Mouse (Mus musculus) neural tube, embryonic 14.5 days (tissue): ENCODE results near the gene Kcnb1. TPM values are rescaled to one million over a fixed set of nuclear protein-coding genes. Genes with fewer than 3 reads are reported as not detected.

Experiments used
- ATAC-seq: fragments of 200-750 bp; cut with Nextera tagmentation; 2 replicates; pipeline ENCODE4 v1.8.0; 2017; ENCODE audit warnings: low read depth, mild to moderate bottlenecking, moderate TSS enrichment, moderate library complexity
- H3K27ac ChIP-seq: fragments of 300-500 bp; sonication (generic); 2 replicates; pipeline ENCODE4 v1.5.1; 2014; ENCODE audit warnings: low read depth, mild to moderate bottlenecking, control low read depth, low read length, moderate library complexity, mixed read lengths
- H3K27me3 ChIP-seq: fragments of 300-500 bp; sonication (generic); 2 replicates; pipeline ENCODE4 v1.6.1; 2014; ENCODE audit warnings: low read length; ENCODE audit not compliant: control insufficient read depth, insufficient read depth
- H3K36me3 ChIP-seq: fragments of 300-500 bp; sonication (generic); 2 replicates; pipeline ENCODE4 v1.6.1; 2014; ENCODE audit warnings: low read length, mixed read lengths; ENCODE audit not compliant: control insufficient read depth, insufficient read depth
- H3K4me1 ChIP-seq: fragments of 300-500 bp; sonication (generic); 2 replicates; pipeline ENCODE4 v1.6.1; 2014; ENCODE audit warnings: low read length; ENCODE audit not compliant: control insufficient read depth, insufficient read depth
- H3K4me2 ChIP-seq: fragments of 300-500 bp; sonication (generic); 2 replicates; pipeline ENCODE4 v1.6.1; 2014; ENCODE audit warnings: mild to moderate bottlenecking, low read depth, low read length, control low read depth
- H3K4me3 ChIP-seq: fragments of 300-500 bp; sonication (generic); 2 replicates; pipeline ENCODE4 v1.5.1; 2014; ENCODE audit warnings: low read depth, low read length, control low read depth, mixed read lengths
- H3K9ac ChIP-seq: fragments of 300-500 bp; sonication (generic); replicated peaks from 2 replicates; pipeline ENCODE4 v1.6.1; 2014; ENCODE audit warnings: low read depth, mild to moderate bottlenecking, control low read depth, low read length, mixed read lengths
- H3K9me3 ChIP-seq: fragments of 300-500 bp; sonication (generic); 2 replicates; pipeline ENCODE4 v1.6.1; 2016; ENCODE audit warnings: low read length; ENCODE audit not compliant: control insufficient read depth
- WGBS: fragments of 180-500 bp; shearing (Covaris S2); extraction: QIAGEN DNeasy Blood & Tissue Kit; methylation state at CpG from one replicate; pipeline ENCODE4 v1.1.7; 2014; 5-methylcytosine and 5-hydroxymethylcytosine counted together
- polyA plus RNA-seq: library from polyadenylated mRNA; unstranded; fragments of >200 nt; fragmentation: Nextera tagmentation; extraction: Ambion mirVana; gene quantifications from 2 replicates; pipeline ENCODE4 v1.2.1, GENCODE M21; 2014

Kcnb1 gene
- polyA plus RNA-seq, 1 experiment from 2014 or later = 5.4 TPM

DNA sequence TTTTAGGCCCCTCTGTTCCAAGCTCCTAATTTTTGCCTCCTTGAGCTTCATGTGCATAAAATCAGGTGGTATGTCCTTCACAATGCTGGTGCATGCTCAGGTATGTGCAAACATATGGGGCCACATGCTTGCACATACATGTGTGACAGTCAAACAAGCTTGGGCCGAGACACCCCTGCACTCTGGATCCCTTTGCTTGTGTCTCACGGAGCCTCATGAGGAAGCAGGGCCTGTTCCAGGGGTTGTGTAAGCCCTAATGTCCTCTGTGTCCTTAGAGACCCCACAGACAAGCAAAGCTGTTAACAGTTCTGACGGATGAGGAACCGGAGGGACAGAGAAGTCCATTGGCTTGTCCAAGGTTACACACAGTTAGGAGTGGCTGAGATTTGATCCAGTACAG, 30.2 kb downstream of the Kcnb1 start:
- H3K4me2 ChIP-seq = no peak overlapping the region
- no peak for ATAC-seq
- H3K4me3 ChIP-seq = no peak overlapping the region
- H3K36me3 ChIP-seq = no peaks in the 10 kb centered on the region
- no peaks in the 10 kb centered on the region for H3K4me1 ChIP-seq
- H3K27me3 ChIP-seq = no peaks in the 10 kb centered on the region
- no peak overlapping the region for H3K27ac ChIP-seq
- H3K9me3 ChIP-seq = no peaks in the 10 kb centered on the region
- WGBS = 94% methylated on average over 4 of the region's 4 CpGs
- H3K9ac ChIP-seq = no peak overlapping the region

DNA sequence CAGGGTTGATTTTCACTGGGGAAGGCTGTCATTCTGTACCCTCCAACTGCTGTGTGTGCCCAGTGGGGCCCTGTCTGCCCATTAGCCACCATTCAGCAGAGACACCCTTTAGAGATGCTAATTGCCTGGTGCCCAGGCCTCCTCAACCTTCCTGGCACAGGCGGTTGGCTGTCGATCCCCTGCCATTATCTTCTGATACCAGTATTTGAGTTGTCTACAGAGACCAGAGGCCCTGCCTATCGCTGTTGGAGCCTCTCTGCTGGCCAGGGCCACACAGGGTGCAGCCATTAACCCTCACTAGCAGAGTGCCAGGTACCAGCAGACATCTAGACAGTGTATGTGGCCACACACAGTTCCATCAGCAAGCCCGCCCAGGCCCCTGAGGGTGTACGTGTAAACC, 31.2 kb downstream of the Kcnb1 start:
- Histone ChIP-seq H3K27ac (no peak overlapping the region), H3K4me2 (no peak overlapping the region), H3K36me3 (no peaks in the 10 kb centered on the region), H3K27me3 (no peaks in the 10 kb centered on the region), H3K9ac (no peak overlapping the region), H3K4me1 (no peaks in the 10 kb centered on the region), H3K4me3 (no peak overlapping the region), H3K9me3 (no peaks in the 10 kb centered on the region)
- WGBS = 59% methylated on average over 5 of the region's 5 CpGs
- ATAC-seq = no peak

- Histone ChIP-seq H3K9ac (no peak overlapping the region), H3K27ac (no peak overlapping the region), H3K4me3 (no peak overlapping the region), H3K27me3 (no peaks in the 10 kb centered on the region), H3K4me1 (no peaks in the 10 kb centered on the region), H3K36me3 (no peaks in the 10 kb centered on the region), H3K9me3 (no peaks in the 10 kb centered on the region), H3K4me2 (no peak overlapping the region)
- WGBS = 36% methylated on average over 9 of the region's 9 CpGs
- no peak for ATAC-seq
Observed at GRCm38 (mm10) chr2:167156118-167156715, 33.7 kb downstream of the Kcnb1 start.

DNA sequence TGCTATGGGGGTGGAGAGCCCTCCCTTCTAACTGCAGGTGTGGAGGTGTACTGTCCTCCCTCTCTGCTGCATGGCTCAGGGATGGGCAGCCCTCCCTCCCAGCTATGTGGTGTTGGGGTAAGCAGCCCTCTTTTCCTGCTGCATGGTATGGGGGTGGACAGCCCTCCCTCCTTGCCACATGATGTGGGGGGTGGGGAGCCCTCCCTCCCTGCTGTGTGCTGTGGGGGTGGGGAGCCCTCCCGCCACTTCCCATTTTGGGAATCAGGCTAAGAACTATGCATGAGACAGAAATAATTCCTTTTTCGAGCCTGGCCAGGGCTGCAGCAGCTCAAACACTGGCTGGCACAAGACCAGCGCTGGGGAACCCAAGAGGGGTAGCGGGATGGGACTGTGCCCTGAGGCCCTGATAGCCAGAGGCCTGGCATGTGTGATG, 34.4 kb downstream of the Kcnb1 start:
- Histone ChIP-seq H3K36me3 (no peaks in the 10 kb centered on the region), H3K9ac (no peak overlapping the region), H3K4me1 (no peaks in the 10 kb centered on the region), H3K9me3 (no peaks in the 10 kb centered on the region), H3K4me3 (no peak overlapping the region), H3K27ac (no peak overlapping the region), H3K27me3 (no peaks in the 10 kb centered on the region), H3K4me2 (no peak overlapping the region)
- ATAC-seq = no peak; the same call in 1 of the 2 replicates
- 45% methylated on average over 4 of the region's 4 CpGs for WGBS

DNA sequence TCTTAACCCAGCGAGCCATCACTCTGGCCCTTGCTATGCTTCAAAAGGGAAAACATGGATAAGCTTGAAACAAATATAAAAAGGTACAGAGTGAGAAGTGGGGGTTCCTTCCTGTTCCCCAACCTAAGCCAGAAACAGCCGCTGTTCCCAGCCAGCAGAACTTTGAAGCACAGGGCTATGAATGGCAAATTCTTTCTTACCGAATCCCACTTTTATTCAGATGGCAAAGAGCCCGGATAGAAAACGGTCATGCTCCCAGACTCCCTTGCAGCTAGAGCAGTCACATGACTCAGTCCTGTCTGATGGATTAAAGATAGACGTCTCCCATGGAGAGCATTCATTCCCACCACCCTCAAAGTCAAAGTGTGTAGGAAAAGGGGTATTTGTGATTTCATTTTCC, 39.1 kb downstream of the Kcnb1 start:
- Histone ChIP-seq H3K9me3 (no peaks in the 10 kb centered on the region), H3K27me3 (no peaks in the 10 kb centered on the region), H3K4me3 (no peak overlapping the region), H3K4me2 (no peak overlapping the region), H3K27ac (no peak overlapping the region), H3K36me3 (no peaks in the 10 kb centered on the region), H3K4me1 (no peaks in the 10 kb centered on the region), H3K9ac (no peak overlapping the region)
- 91% methylated on average over 6 of the region's 6 CpGs for WGBS
- no peak for ATAC-seq

DNA sequence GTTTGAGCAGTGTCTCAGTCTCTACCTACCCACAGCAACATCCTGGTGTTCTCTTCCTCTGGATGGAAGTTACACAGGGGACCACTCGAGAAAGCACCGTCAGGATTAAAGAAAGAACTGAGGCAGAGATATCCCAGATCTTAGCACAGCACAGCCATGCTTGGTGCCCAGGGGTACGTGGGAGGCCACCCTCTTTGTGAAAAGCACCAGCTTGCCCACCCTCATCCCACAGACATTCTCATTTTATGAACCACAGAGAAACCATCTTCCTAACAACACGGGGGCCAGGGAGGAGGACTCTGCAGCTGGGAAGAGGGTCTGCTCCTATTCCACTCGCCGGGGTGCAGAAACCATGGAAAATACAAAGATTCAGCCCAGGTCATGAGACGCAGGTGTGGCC, 39.8 kb downstream of the Kcnb1 start:
- ATAC-seq = no peak
- no peaks in the 10 kb centered on the region for H3K36me3 ChIP-seq
- no peak overlapping the region for H3K4me2 ChIP-seq
- no peak overlapping the region for H3K4me3 ChIP-seq
- 95% methylated on average over 7 of the region's 7 CpGs for WGBS
- no peak overlapping the region for H3K9ac ChIP-seq
- no peaks in the 10 kb centered on the region for H3K9me3 ChIP-seq
- H3K27me3 ChIP-seq = no peaks in the 10 kb centered on the region
- H3K4me1 ChIP-seq = no peaks in the 10 kb centered on the region; the same call in 1 of the 2 replicates
- no peak overlapping the region for H3K27ac ChIP-seq

GRCm38 (mm10) chr2:167149035-167149434, 40.9 kb downstream of the Kcnb1 start:
- peaks cover 11% of the 10 kb centered on the region for H3K4me1 ChIP-seq
- no peak overlapping the region for H3K4me2 ChIP-seq
- ATAC-seq = no peak
- no peak overlapping the region for H3K4me3 ChIP-seq
- no peaks in the 10 kb centered on the region for H3K27me3 ChIP-seq
- H3K27ac ChIP-seq = no peak overlapping the region
- H3K36me3 ChIP-seq = no peaks in the 10 kb centered on the region
- H3K9me3 ChIP-seq = no peaks in the 10 kb centered on the region
- 94% methylated on average over 6 of the region's 6 CpGs for WGBS
- H3K9ac ChIP-seq = no peak overlapping the region

DNA sequence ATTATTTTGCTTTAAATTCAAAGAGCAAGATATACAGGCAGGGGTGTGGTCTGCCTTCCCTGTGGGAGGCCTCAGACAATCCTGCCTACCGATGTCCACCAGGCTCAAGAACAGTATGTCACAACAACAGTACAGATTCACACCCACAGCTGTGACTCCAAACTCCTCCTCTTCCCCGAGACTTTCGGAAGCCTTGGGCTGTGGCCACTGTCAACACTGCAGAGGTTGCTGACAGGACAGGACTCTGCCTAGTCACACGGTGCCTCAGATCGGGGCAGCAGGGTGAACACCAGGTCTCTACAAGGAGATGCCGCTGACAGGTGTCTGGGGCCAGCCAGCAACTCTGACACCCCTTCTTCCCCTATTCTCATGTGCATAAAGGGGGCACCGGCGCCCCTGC, 42.2 kb downstream of the Kcnb1 start:
- H3K4me1 ChIP-seq = peaks cover 13% of the 10 kb centered on the region
- ATAC-seq = no peak
- no peak overlapping the region for H3K27ac ChIP-seq
- H3K9me3 ChIP-seq = no peaks in the 10 kb centered on the region
- H3K9ac ChIP-seq = no peak overlapping the region
- no peaks in the 10 kb centered on the region for H3K36me3 ChIP-seq
- 86% methylated on average over 8 of the region's 8 CpGs for WGBS
- H3K4me2 ChIP-seq = no peak overlapping the region
- no peaks in the 10 kb centered on the region for H3K27me3 ChIP-seq
- H3K4me3 ChIP-seq = no peak overlapping the region

DNA sequence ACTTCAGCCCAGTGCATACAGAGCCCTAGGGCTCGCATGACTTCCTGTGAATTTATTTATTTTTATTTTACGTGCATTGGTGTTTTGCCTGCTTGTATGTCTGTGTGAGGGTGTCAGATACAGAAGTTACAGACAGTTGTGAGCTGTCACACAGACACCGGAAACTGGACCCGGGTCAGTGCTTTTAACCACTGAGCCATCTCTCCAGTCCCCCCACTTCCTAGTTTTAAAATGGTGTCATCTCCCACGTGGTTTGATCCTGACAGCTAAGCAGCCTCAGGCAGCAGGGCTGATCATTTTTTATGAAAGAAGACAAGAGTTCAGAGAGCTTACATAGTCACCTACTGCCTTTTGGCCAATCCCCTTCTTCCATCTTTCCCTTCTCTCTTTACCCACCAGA, 44.1 kb downstream of the Kcnb1 start:
- 70% methylated on average over 5 of the region's 5 CpGs for WGBS
- H3K9ac ChIP-seq = no peak overlapping the region
- ATAC-seq = no peak

More for the DNA sequence above, 44.1 kb downstream of the Kcnb1 start:
- Histone ChIP-seq H3K36me3 (no peaks in the 10 kb centered on the region), H3K4me3 (no peak overlapping the region), H3K4me2 (no peak overlapping the region), H3K27ac (no peak overlapping the region), H3K27me3 (no peaks in the 10 kb centered on the region), H3K9me3 (no peaks in the 10 kb centered on the region), H3K4me1 (peaks cover 13% of the 10 kb centered on the region)
